8 mouse cellular contexts compared by ENCODE assay signal in genomic region chr5:63906149-63907093, GRCm38 (mm10).
DNase-seq lines count a peak whose midpoint lies in the region; ATAC-seq and TF ChIP-seq lines count a peak whose summit lies in the region.

No protein-coding gene starts in this region.

- no peak for DNase-seq in Patski (ENCODE audit: low read depth, low spot score)
- DNase-seq in cerebellum, postnatal 14 days, result peak; percentile 91 to 92
- peak; percentile 86 to 88 for DNase-seq in frontal cortex, postnatal 36 days (ENCODE audit: low spot score in 2 of 2)
- DNase-seq in hindlimb bud, embryonic 11.5 days (ENCODE audit: extremely low spot score, low read depth, low spot score), result peak; percentile 49
- DNase-seq in left cerebral cortex, adult 8-10 months (ENCODE audit: low spot score in 2 of 2), result peak; percentile 54 to 79
- DNase-seq in right cerebral cortex, adult 2 months (ENCODE audit: low spot score in 2 of 2), result peak; percentile 87 to 93
- peak; percentile 31 for DNase-seq in urinary bladder, postnatal 10 days (ENCODE audit: low spot score)

- H3K4me1 ChIP-seq in megakaryocyte, embryonic 14.5 days, result peaks cover 18% of the 10 kb centered on the region

- peak; percentile 98 for TF ChIP-seq CTCF in Patski (IDR thresholded peaks at IDR 0.05)

- no peaks in the 10 kb centered on the region for H3K36me3 ChIP-seq in megakaryocyte, embryonic 14.5 days (replicated peaks; ENCODE audit: low read length)

- POLR2A ChIA-PET in Patski (lab: Charles Lee), result interaction anchor here (1.5 kb wide), 1 partner anchor 12 kb away, joined by 3 read pairs; no protein-coding TSS in a partner anchor

- peak; percentile 73 for ATAC-seq in Patski

- in situ Hi-C loops in Patski (cut with MboI; ENCODE audit: low pct_unique_long_range_greater_than_20kb), result loop anchor here (5.0 kb wide), 3 partner anchors 56 to 361 kb away; no protein-coding TSS in a partner anchor

- CTCF ChIA-PET in Patski (lab: Charles Lee), result interaction anchor here (0.6 to 5.6 kb wide), 21 partner anchors 8 to 272 kb away, joined by 3 to 63 read pairs (median 3); no protein-coding TSS in a partner anchor

- H3K9me3 ChIP-seq in megakaryocyte, embryonic 14.5 days, result no peaks in the 10 kb centered on the region

- peak overlapping the region; percentile 2 for H3K4me3 ChIP-seq in megakaryocyte, embryonic 14.5 days (replicated peaks)

- H3K27me3 ChIP-seq in Patski, result no peaks in the 10 kb centered on the region
- H3K27me3 ChIP-seq in megakaryocyte, embryonic 14.5 days (replicated peaks), result peaks cover 2% of the 10 kb centered on the region
